Mouse (Mus musculus) erythroblast, embryonic 14.5 days (primary cell): ENCODE results near the gene Dazap1. TPM values are rescaled to one million over a fixed set of nuclear protein-coding genes. Genes with fewer than 3 reads are reported as not detected.

ENCODE experiments used
- H3K27me3 ChIP-seq: 2 replicates; pipeline ENCODE4 v1.6.1; 2012; ENCODE audit warnings: inconsistent platforms; ENCODE audit not compliant: control insufficient read depth
- H3K36me3 ChIP-seq: 2 replicates; pipeline ENCODE4 v1.6.1; 2012; ENCODE audit warnings: mild to moderate bottlenecking, inconsistent platforms; ENCODE audit not compliant: control insufficient read depth
- H3K4me1 ChIP-seq: 2 replicates; pipeline ENCODE4 v1.6.1; 2012; ENCODE audit warnings: inconsistent platforms; ENCODE audit not compliant: control insufficient read depth
- H3K4me3 ChIP-seq: replicated peaks from 2 replicates; pipeline ENCODE3; 2012; ENCODE audit warnings: moderate library complexity, mild to moderate bottlenecking, inconsistent platforms
- H3K9me3 ChIP-seq: 2 replicates; pipeline ENCODE4 v1.6.1; 2012; ENCODE audit warnings: low read length, inconsistent platforms, mixed read lengths; ENCODE audit not compliant: control insufficient read depth
- GATA1 ChIP-seq: IDR thresholded peaks from 2 replicates; pipeline ENCODE4 v1.6.1; 2012; ENCODE audit warnings: low read length, inconsistent platforms, mixed read lengths
- TAL1 ChIP-seq: IDR thresholded peaks from 3 replicates; pipeline ENCODE4 v1.6.1; 2012; ENCODE audit warnings: low read length, inconsistent platforms, mixed read lengths
- polyA plus RNA-seq: library from polyadenylated mRNA; stranded (reverse); fragments of >175 nt; gene quantifications from 2 replicates; pipeline ENCODE4 v1.2.3, GENCODE M21; 2012

Gene Dazap1
- polyA plus RNA-seq, 1 experiment, result 84.5 TPM

- peaks cover 35% of the 10 kb centered on the region for H3K27me3 ChIP-seq
- peaks cover 63% of the 10 kb centered on the region for H3K4me1 ChIP-seq
- TF ChIP-seq TAL1 (no peak), GATA1 (no peak)
- peak overlapping the region; percentile 35 for H3K4me3 ChIP-seq
- H3K36me3 ChIP-seq, result peaks cover 26% of the 10 kb centered on the region
- no peaks in the 10 kb centered on the region for H3K9me3 ChIP-seq
Observed at GRCm38 (mm10) chr10:80294311-80294710, 33.0 kb downstream of the Dazap1 start.

- TF ChIP-seq GATA1 (no peak), TAL1 (no peak)
- Histone ChIP-seq H3K36me3 (peaks cover 24% of the 10 kb centered on the region), H3K4me1 (peaks cover 62% of the 10 kb centered on the region), H3K9me3 (no peaks in the 10 kb centered on the region), H3K4me3 (no peak overlapping the region), H3K27me3 (peaks cover 41% of the 10 kb centered on the region)
Observed at GRCm38 (mm10) chr10:80294788-80295303, 33.6 kb downstream of the Dazap1 start.

GRCm38 (mm10) chr10:80295618-80296425, 34.5 kb downstream of the Dazap1 start, which contains the start of gene Apc2:
TSS of gene Apc2 (plus strand) at chr10:80295977.
- TF ChIP-seq TAL1, result no peak
- TF ChIP-seq GATA1, result no peak
- Histone ChIP-seq H3K4me3 (peak within 1 kb of the TSS; percentile 42), H3K4me1 (peaks cover 62% of the 10 kb centered on the region), H3K9me3 (no peaks in the 10 kb centered on the region), H3K27me3 (peaks cover 51% of the 10 kb centered on the region), H3K36me3 (peaks cover 24% of the 10 kb centered on the region)

GRCm38 (mm10) chr10:80296824-80297223, 35.5 kb downstream of the Dazap1 start:
- Histone ChIP-seq H3K27me3 (peaks cover 61% of the 10 kb centered on the region), H3K4me3 (no peak overlapping the region), H3K36me3 (peaks cover 24% of the 10 kb centered on the region), H3K4me1 (peaks cover 57% of the 10 kb centered on the region), H3K9me3 (no peaks in the 10 kb centered on the region)
- TF ChIP-seq TAL1 (no peak), GATA1 (no peak)

DNA sequence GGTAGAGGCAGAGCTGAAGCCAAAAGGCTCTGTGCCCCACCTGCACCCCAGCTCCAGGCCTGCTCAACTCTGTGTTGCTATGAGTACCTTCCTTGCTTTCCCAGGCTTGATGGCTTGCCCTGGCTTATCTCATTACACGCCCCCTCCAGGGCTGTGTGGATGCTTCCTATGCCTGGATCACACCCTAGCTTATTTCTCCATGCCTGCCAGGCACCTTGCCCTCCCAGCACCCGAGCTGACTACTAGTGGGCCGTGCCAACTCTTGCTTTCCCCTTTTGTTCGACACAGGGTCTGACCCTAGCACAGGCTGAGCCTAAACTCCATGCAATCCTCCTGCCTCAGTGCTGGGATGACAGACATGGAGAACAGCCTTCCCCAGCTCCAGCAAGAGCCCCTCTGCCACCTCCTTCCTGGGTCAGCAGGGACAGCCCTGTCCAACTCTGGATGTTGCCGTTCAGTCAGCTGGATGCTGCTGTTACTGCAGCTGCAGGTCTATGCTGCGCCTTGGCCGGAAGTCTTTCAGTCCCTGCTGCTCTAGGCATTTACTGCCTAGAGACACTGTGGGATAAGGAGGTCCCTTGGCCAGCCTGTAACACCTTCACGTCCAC, 36.3 kb downstream of the Dazap1 start:
- H3K27me3 ChIP-seq, result peaks cover 69% of the 10 kb centered on the region
- TF ChIP-seq TAL1 (no peak), GATA1 (no peak)
- H3K36me3 ChIP-seq, result peaks cover 24% of the 10 kb centered on the region
- peaks cover 58% of the 10 kb centered on the region for H3K4me1 ChIP-seq
- H3K9me3 ChIP-seq, result no peaks in the 10 kb centered on the region
- H3K4me3 ChIP-seq, result no peak overlapping the region

- Histone ChIP-seq H3K36me3 (peaks cover 15% of the 10 kb centered on the region), H3K4me3 (no peak overlapping the region), H3K4me1 (peaks cover 47% of the 10 kb centered on the region), H3K27me3 (peaks cover 78% of the 10 kb centered on the region), H3K9me3 (no peaks in the 10 kb centered on the region)
- no peak for TF ChIP-seq TAL1
- TF ChIP-seq GATA1, result no peak
Observed at GRCm38 (mm10) chr10:80298571-80299281, 37.4 kb downstream of the Dazap1 start.

- Histone ChIP-seq H3K36me3 (peaks cover 9% of the 10 kb centered on the region), H3K9me3 (no peaks in the 10 kb centered on the region), H3K27me3 (peaks cover 84% of the 10 kb centered on the region), H3K4me1 (peaks cover 41% of the 10 kb centered on the region), H3K4me3 (no peak overlapping the region)
- TF ChIP-seq GATA1 (no peak), TAL1 (no peak)
Observed at GRCm38 (mm10) chr10:80299301-80299700, 38.0 kb downstream of the Dazap1 start.

GRCm38 (mm10) chr10:80299824-80300223, 38.5 kb downstream of the Dazap1 start:
- Histone ChIP-seq H3K36me3 (peaks cover 4% of the 10 kb centered on the region), H3K4me3 (no peak overlapping the region), H3K9me3 (peaks cover 1% of the 10 kb centered on the region), H3K27me3 (peaks cover 89% of the 10 kb centered on the region), H3K4me1 (peaks cover 39% of the 10 kb centered on the region)
- no peak for TF ChIP-seq GATA1
- no peak for TF ChIP-seq TAL1
